Mouse (Mus musculus): Measurements from ENCODE around the gene Nploc4.

GRCm38 (mm10) chr11:120442344-120442743, 4.8 kb upstream of the Nploc4 start, which contains the start of gene Tspan10:
- TF ChIP-seq CTCF (IDR thresholded peaks at IDR 0.05; ENCODE audit: low read depth, low read length) (no peak), POLR2A (IDR thresholded peaks at IDR 0.05; ENCODE audit: insufficient read depth, low read length) (no peak)
